Mouse (Mus musculus) bone marrow, adult 2 months (tissue): ENCODE measurements at regions not wholly inside any gene's neighbourhood (a gene's known extent, or its start where the extent isn't known, plus 50 kb on each side); places are given as distances from the start of the nearest gene placed in this dataset.

ENCODE experiments used
- CTCF ChIP-seq: fragments of 200-500 bp; IDR thresholded peaks from 2 replicates; pipeline ENCODE4 v1.5.1; 2011; ENCODE audit warnings: low read length, control low read depth; ENCODE audit not compliant: control insufficient read depth, insufficient read depth
- POLR2A ChIP-seq: fragments of 200-500 bp; IDR thresholded peaks from 2 replicates; pipeline ENCODE4 v1.6.1; 2011; ENCODE audit warnings: low read depth, mild to moderate bottlenecking, control low read depth, low read length, borderline replicate concordance; ENCODE audit not compliant: control insufficient read depth

DNA sequence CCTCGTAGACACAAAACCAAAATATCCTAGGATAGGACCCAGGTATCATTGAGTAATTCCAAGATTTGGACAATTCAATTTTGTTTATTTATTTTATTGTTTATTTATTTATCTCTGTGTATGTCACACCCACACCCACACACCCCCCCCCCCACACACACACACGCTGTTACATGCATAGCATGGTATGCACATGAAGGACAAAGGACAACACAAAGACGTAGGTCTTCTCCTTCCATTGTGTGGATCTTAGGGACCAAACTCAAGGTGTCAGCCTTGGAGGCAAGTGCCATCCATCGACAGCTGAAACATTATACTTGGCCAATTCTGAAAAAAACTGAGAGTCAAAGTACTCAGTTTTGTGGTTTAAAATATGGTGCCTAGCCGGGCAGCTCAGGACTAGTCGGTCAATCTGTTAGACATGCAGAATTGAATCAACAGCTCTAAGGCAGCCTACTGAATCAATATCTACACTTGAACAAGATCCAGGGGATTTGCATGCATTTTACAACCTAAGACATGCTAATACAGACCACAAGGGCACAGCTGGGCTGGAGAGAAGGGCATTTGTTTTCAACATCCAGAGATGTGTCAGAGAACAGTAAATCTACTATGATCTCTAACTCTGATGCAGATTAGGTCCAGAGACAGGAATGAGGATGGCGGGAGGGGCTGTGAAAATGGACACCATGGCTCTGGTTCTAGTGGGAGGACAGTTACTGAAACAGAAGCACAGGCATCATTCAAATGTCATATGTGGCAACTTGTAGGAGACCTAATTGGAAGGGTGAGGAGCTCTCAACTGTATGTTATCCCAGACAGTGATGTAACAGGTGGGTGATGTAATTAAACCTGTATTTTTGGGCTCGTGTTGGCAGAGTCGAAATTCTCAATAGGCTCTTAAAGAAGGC lies 143.9 kb upstream of the Adgrl2 start:
- no peak for TF ChIP-seq POLR2A
- TF ChIP-seq CTCF = no peak
